Mouse (Mus musculus) kidney, postnatal 14 days (tissue): Measurements from ENCODE around the gene Efna5.
A peak's percentile ranks its signal among the peaks of the same experiment; 100 is the strongest.

Experiments used
- DNase-seq: peaks from one replicate; pipeline ENCODE4 v3.0.0; 2022; ENCODE audit warnings: mixed read lengths

The Efna5 gene

DNA sequence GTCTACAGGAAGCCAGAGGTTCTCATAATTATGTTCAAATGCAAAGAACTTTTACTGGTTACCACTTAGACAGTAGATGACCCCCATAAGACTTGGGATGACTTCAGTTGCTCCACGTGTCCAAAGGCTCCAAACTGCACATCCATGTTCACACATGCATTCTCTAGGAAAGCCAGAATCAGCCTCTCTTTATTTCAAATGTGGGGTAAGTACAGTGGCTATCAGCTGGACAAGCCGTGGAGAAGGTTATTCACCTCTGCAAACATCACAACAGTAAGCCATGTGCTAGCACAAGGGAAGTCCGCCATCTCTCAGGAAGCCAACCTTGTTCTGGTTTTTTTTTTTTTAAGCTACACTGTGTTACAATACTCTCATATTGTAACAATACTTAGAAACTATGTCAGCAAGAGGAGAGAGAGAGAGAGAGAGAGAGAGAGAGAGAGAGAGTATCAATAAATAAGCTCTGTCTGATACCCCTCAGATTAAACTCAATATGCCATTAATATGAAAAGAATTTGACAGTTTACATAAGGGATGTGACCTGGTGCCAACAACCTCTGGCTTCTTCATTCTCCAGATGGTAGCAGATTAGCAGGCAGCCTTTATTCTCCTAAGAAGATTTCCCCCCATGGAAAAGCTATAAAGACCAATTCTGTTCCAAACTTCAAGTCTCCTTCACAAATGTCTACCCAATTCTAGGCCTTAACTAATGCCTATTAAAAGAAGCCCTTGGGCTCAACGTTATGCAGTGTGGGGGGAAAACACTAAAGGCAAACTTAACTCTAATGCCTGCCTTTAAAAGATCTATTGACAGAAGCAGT, 95.1 kb downstream of the Efna5 start:
- DNase-seq = no peak

DNA sequence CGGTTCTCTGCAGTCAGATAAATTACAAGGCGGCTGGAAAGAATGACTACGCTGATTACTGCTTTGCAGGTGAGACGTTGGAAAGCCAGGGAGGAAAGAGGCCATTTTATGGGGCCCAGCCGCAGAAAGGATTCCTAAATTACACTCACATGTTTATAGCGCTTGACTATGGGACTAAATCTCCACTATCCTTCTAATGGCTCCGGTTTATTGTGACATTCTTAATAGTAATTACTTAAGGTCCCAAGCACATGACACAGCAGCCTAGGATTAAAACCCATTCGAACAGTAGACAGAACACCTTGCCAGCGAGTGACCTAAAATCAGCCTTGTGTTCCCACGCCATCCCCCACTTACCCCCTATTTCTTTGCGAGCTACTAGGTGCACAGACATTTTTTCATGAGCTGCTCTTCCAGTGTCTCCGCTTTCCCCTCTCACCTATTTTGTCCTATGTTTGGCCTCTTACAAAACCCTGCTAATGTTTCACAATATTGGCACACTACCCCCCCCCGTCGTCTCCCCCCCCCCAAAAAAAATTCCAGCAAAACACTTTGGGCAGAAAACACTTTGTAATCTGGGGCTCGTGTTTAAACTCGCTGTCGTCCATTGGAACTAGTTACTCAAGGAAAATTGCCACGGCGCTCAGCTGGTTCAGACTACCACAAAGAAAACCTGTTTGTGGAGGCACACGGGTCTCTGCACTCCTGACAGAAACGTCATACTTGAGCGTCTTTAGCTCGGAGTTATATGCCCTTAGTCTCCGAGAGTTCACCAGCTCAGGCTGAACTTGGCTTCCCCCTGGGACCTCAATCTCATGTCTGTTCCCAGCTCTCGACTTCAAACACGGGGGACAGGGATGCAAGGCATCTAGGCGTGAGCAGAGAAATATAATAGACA, 96.6 kb downstream of the Efna5 start:
- DNase-seq = peak; percentile 25

- DNase-seq = peak; percentile 84
These were observed 97.4 kb downstream of the Efna5 start for GRCm38 (mm10) chr17:62783524-62784273.

- DNase-seq = peak; percentile 28
These were observed 98.2 kb downstream of the Efna5 start for GRCm38 (mm10) chr17:62782826-62783404.

DNA sequence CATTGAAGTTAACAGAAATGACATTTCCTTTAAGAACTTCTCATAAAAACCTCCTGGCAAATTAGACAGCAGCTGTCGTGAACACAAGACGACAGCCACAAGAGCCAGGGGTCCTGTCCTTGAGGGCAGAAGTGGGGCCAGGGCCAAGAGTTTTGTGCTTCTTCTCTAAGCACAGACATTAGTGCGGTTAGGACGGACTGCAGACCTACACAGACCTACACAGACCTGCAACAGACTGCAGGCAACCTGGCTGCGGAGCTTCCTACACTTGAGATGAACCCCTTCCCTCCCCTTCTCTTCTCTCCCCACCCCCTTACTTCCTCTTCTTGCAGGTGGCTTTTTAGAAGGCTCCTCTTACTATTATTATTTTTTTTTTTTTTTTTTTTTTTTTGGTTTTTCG, 100.0 kb downstream of the Efna5 start:
- DNase-seq = peak; percentile 8

GRCm38 (mm10) chr17:62777858-62778564, 103.1 kb downstream of the Efna5 start:
- DNase-seq = no peak

DNA sequence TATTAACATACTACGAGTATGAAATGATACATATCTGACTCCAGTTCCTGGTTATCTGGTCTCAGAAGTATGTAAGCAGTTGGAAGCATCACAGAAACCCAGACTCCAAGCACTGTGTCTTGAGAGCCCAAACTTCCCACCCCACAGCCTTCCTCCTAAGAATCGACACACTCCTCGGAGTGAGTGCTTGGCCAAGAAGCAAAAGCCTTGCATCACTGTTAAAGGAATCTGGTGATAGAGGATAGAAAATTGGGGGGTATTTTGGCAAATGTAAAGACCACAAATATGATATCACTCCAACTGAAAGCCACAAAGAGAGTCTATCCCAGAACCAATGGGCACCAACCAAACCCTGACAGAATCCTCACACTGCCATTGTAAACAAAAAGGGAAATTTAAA, 104.4 kb downstream of the Efna5 start:
- no peak for DNase-seq

DNA sequence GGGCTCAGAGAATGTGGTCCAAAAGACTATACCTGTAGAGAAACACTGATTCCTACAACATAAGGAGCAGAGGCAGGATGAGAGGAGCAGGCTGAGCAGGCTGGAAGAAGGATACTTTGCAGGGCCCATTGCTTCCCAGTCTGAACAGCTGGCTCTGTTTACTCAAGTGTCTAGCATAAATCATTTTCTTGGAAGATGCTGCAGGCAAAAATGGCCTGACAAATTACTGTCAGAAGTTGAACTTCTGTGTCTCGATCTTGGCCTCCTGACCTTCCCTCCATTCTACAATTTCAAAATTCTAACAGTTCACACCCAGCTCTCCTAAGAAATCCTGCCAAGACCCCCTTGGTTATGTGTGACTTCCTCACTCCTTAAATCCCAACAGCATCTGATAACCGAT, 105.1 kb downstream of the Efna5 start:
- peak; percentile 67 for DNase-seq

GRCm38 (mm10) chr17:62775401-62775800, 105.7 kb downstream of the Efna5 start:
- DNase-seq = no peak

DNA sequence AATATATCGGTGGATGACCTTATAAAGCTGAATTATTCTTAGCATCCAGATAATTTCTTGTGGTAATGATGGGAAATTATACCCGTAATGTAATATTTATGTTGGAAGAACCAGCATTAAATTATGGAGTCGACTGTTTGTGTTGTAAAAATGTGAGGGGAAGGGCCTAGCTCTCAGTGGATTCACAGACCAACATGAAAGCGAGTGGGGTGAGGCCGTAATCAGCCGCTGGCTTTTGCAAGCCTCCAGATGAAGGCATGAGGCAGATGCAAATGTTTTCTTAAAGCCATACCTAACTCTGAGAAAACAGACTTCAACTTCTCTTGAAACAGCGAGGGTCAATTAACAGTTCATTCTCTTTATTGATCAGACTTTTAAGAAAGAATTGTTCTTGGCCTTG, 106.4 kb downstream of the Efna5 start:
- no peak for DNase-seq

DNA sequence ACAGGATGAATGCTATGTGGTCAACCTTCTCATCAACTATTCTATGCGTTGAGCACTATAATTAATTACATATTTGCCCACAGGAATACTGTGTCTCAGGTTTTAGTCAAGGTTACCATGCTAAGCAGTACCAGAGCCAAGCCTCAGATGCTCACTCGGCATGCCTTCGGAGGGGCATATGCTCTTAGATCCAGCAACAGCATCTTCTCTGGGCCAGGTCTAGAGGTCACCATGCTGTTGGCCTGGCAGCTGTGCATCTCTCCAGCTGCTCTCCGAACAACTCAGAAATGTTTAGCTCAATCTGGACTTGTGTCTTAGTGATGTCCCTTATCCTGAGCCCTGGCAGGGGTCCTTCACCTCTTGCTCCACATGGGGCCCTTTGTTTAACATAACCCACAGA, 114.4 kb downstream of the Efna5 start:
- DNase-seq = no peak

DNA sequence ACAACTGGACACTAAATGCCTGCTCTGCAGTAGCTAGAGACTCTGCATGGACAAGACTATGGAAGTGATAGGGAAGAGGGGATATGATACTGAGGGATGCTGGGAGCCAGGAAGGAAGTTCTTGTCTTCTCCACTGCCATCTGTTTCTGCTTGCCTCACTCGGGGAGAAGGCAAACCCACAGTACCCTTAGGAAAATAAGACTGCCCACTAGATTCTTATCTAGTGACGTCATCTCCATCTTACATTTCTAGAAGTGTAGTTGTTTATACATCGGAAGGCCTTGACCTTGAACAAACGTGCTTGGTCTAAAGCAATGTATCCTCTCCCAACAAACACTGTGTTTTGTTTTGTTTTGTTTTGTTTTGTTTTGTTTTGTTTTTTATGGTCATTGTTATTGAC, 116.0 kb downstream of the Efna5 start:
- no peak for DNase-seq

GRCm38 (mm10) chr17:62756951-62757350, 124.2 kb downstream of the Efna5 start:
- DNase-seq = no peak

GRCm38 (mm10) chr17:62755635-62756034, 125.5 kb downstream of the Efna5 start:
- DNase-seq = no peak

GRCm38 (mm10) chr17:62754638-62755037, 126.5 kb downstream of the Efna5 start:
- DNase-seq = no peak

DNA sequence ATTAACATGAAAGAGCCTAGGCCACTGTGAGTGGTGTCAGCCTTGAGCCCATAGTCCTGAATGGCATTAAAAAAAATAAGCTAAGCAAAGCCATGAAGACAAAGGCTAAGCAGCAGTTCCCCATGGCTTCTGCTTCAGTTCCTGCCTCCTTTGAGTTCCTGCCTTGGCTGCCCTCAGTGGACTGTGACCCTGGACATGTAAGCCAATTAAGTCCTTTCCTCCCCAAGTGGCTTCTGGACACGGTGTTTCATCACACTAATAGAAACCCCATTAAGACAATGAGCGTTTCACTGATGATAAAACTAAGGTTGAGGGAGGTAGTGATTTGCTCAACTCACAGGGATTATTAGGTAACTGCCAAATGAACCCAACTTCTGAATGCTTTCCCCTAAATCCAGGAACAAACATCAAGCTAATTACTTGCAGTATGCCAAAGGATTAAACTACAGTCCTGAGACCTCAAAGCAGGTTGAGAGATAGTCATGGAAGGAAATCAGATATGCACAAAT, 128.7 kb downstream of the Efna5 start:
- DNase-seq = no peak

DNA sequence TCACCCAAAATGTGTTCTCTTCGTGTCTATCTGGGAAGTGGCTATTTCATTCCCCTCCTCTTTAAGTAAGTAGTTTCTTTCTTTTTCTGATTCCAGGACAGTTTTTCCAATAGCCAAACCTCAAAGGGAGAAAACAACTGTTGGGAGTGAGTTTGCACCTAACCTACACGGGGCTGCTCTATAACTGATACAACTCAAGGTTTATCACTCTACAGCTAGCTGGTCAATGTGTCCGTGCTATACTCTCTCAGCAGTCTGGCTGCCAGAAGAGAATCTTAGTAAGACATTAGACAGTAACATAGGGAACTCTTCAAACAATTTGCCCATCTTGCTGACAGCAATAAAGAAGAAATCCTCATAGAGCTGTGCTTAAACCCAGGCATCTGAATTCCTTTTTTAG, 130.5 kb downstream of the Efna5 start:
- no peak for DNase-seq

DNA sequence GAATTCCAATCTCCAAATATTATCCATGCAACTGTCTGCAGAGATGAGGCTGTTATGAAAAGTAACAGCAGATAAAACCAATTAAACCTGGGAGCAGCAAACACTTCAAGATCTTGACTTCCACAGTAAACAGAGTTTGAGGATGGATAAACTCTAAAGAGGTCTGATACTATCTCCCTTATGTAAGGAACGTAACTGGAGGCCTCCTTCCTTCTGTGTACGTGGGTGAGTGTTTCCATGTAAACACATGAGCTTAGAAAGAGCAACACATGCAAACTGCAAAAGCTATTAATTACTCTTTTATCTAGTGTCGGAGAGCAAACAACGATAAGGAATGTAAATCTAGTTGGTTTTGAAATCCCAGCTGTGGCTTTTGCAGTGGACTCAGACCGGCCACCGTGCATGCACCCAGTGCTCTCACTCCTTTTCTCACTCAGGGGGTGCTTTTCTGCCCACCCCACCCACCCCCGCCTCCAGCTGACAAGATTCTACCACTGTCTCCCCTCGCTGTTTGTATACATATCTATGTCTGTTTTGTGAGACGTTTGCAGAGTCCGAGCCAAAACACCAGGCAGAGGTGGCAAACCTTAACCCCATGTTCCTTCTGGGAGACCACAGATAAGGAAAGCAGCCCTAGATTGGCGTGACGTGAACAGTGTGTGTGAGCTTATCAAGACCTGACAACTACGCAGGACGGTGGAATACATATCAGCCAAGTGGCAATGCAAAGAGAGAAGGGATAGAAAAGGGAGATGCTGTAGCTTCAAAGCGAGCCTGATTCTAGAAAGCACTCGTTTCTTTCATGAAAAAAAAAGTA, 132.1 kb downstream of the Efna5 start:
- DNase-seq = no peak

DNA sequence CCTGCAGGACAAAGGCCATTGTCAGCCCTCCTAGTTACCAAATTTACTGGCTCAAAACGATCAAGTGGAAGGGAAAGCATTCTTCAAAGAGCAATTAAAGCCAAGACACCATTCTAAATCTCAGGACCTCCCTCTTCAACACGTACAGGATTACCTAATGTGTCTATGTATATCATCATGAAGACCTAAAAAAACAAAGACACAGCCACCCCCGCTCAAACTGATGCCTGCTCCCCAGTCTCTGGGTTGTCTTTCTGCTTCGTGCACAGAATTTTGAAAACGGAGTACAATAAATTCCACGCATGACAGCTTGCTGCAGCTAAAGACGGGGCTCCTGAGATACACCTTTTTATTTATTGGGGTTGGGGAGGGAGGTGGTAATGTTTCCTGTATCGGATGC, 133.7 kb downstream of the Efna5 start:
- DNase-seq = no peak

DNA sequence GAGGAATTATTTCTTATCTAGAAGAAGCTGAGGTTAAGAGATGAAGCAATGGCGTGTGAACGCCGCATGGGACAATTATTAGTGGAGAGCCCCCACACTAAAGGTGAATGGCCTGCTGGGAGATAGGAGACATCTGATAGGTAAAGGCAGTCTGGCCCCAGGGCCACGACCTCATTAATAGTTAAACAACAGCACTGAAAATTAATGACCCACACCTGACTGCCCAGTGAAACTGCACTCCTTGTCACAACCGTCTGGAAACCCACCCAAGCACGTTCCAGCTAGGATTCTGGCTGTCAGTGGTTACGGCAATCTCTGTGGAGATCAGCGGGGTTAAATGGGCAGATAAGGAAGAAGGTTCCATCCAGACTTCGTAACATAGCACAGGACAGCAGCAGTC, 134.3 kb downstream of the Efna5 start:
- DNase-seq = no peak

DNA sequence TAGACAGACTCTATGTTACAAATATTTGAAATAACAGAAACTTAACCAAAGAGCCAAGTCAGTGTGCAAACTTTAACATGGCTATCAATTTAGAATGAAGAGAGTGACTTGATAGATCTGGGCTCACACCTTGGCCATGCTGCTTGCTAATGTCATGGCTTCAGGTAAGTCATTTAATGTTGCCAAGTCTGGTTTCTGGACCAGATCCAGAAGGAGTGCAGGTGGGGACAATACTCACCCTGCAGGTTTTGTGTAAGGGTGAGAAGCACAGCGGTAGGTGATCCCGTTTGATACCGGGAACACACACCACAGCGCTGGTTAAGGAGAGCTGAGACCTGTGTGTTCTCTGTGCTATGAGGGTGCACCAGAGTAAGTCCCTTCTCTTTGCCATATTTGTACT, 135.8 kb downstream of the Efna5 start:
- DNase-seq = no peak
